Mouse (Mus musculus): Measurements from ENCODE around the gene Daam1. TPM values are rescaled to one million over a fixed set of nuclear protein-coding genes. Genes with fewer than 3 reads are reported as not detected.

Gene Daam1
- polyA plus RNA-seq, 1 experiment = 10.1 TPM

GRCm38 (mm10) chr12:71892996-71893605, 62.2 kb downstream of the Daam1 start:
- Histone ChIP-seq H3K79me2 (ENCODE audit: control insufficient read depth, insufficient read depth) (peaks cover 61% of the 10 kb centered on the region), H3K27me3 (ENCODE audit: control insufficient read depth, insufficient read depth, insufficient read length) (no peaks in the 10 kb centered on the region), H3K36me3 (ENCODE audit: control insufficient read depth, insufficient read depth) (no peaks in the 10 kb centered on the region), H3K4me2 (ENCODE audit: low read depth) (no peak overlapping the region), H3ac (ENCODE audit: control insufficient read depth, insufficient read length) (no peak overlapping the region), H3K4me3 (no peak overlapping the region)
- TF ChIP-seq CEBPB (IDR thresholded peaks at IDR 0.05; ENCODE audit: insufficient read depth, poor library complexity, severe bottlenecking) = no peak

- H3K27me3 ChIP-seq (ENCODE audit: control insufficient read depth, insufficient read depth, insufficient read length) = no peaks in the 10 kb centered on the region
- no peak overlapping the region for H3ac ChIP-seq (ENCODE audit: control insufficient read depth, insufficient read length)
- peaks cover 22% of the 10 kb centered on the region for H3K36me3 ChIP-seq (ENCODE audit: control insufficient read depth, insufficient read depth)
- no peak overlapping the region for H3K4me3 ChIP-seq
- TF ChIP-seq USF1 (IDR thresholded peaks at IDR 0.05; ENCODE audit: low read depth) (peak; percentile 94), POLR2AphosphoS2 (IDR thresholded peaks at IDR 0.05; ENCODE audit: insufficient read length, low read depth) (peak; percentile 35), POLR2A (IDR thresholded peaks at IDR 0.05; ENCODE audit: insufficient read length, low read depth) (peak; percentile 32), CEBPB (IDR thresholded peaks at IDR 0.05; ENCODE audit: insufficient read depth, poor library complexity, severe bottlenecking) (no peak), TCF12 (IDR thresholded peaks at IDR 0.05; ENCODE audit: insufficient read depth, poor library complexity, severe bottlenecking) (no peak)
- H3K79me2 ChIP-seq (ENCODE audit: control insufficient read depth, insufficient read depth) = peaks cover 38% of the 10 kb centered on the region
- peak overlapping the region; percentile 54 for H3K4me2 ChIP-seq (ENCODE audit: low read depth)
These were observed 67.4 kb downstream of the Daam1 start for GRCm38 (mm10) chr12:71898231-71898630.

GRCm38 (mm10) chr12:71898666-71899520, 68.0 kb downstream of the Daam1 start:
- no peaks in the 10 kb centered on the region for H3K27me3 ChIP-seq (ENCODE audit: control insufficient read depth, insufficient read depth, insufficient read length)
- no peak overlapping the region for H3ac ChIP-seq (ENCODE audit: control insufficient read depth, insufficient read length)
- no peak for TF ChIP-seq POLR2A (IDR thresholded peaks at IDR 0.05; ENCODE audit: insufficient read length, low read depth)
- TF ChIP-seq POLR2AphosphoS2 (IDR thresholded peaks at IDR 0.05; ENCODE audit: insufficient read length, low read depth) = no peak
- no peak for TF ChIP-seq TCF12 (IDR thresholded peaks at IDR 0.05; ENCODE audit: insufficient read depth, poor library complexity, severe bottlenecking)
- TF ChIP-seq MAX (IDR thresholded peaks at IDR 0.05; ENCODE audit: low read depth) = no peak
- no peak for TF ChIP-seq MYOD1 (IDR thresholded peaks at IDR 0.05; ENCODE audit: control insufficient read depth in 1 of 3, insufficient read length in 2 of 3, low read depth in 2 of 3)
- no peak for TF ChIP-seq E2F4 (IDR thresholded peaks at IDR 0.05; ENCODE audit: insufficient read depth)
- peak overlapping the region; percentile 54 for H3K4me2 ChIP-seq (ENCODE audit: low read depth)
- peaks cover 34% of the 10 kb centered on the region for H3K79me2 ChIP-seq (ENCODE audit: control insufficient read depth, insufficient read depth)
- H3K36me3 ChIP-seq (ENCODE audit: control insufficient read depth, insufficient read depth) = peaks cover 22% of the 10 kb centered on the region
- H3K4me3 ChIP-seq = no peak overlapping the region

GRCm38 (mm10) chr12:71899566-71899965, 68.7 kb downstream of the Daam1 start:
- no peak for TF ChIP-seq TCF12 (IDR thresholded peaks at IDR 0.05; ENCODE audit: insufficient read depth, poor library complexity, severe bottlenecking)
- TF ChIP-seq MYOD1 (IDR thresholded peaks at IDR 0.05; ENCODE audit: control insufficient read depth in 1 of 3, insufficient read length in 2 of 3, low read depth in 2 of 3) = no peak
- no peak for TF ChIP-seq SRF (IDR thresholded peaks at IDR 0.05; ENCODE audit: control insufficient read depth, insufficient read length, low read depth)
- H3ac ChIP-seq (ENCODE audit: control insufficient read depth, insufficient read length) = no peak overlapping the region
- H3K36me3 ChIP-seq (ENCODE audit: control insufficient read depth, insufficient read depth) = peaks cover 22% of the 10 kb centered on the region
- H3K27me3 ChIP-seq (ENCODE audit: control insufficient read depth, insufficient read depth, insufficient read length) = no peaks in the 10 kb centered on the region
- no peak overlapping the region for H3K4me3 ChIP-seq
- H3K79me2 ChIP-seq (ENCODE audit: control insufficient read depth, insufficient read depth) = peaks cover 34% of the 10 kb centered on the region
- peak overlapping the region; percentile 9 for H3K4me2 ChIP-seq (ENCODE audit: low read depth)

DNA sequence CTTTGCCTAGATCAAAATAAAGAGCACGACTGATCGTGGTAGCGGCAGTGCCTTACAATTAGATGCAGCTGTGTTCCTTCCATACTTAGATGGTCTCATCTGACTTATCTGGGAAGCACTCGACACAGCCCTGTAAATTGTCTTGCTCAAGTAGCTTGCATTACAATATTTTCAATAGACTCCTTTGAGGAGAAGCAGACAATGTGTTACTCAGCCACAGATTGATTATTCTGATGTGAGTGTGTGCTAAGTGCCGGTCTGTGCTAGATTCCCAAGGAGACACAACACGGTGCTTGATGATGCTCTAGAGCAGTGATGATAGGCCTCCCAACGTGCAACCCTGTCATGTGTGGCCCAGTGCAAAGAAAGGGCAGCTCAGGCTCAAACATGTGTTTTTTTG, 70.3 kb downstream of the Daam1 start:
- TF ChIP-seq MYOD1 (IDR thresholded peaks at IDR 0.05; ENCODE audit: control insufficient read depth in 1 of 3, insufficient read length in 2 of 3, low read depth in 2 of 3) = no peak
- no peak for TF ChIP-seq MYOG (IDR thresholded peaks at IDR 0.05; ENCODE audit: control insufficient read depth in 1 of 3, insufficient read depth in 1 of 3, insufficient read length in 2 of 3, low read depth in 2 of 3)
- TF ChIP-seq TCF12 (IDR thresholded peaks at IDR 0.05; ENCODE audit: insufficient read depth, poor library complexity, severe bottlenecking) = no peak
- no peak for TF ChIP-seq POLR2A (IDR thresholded peaks at IDR 0.05; ENCODE audit: insufficient read length, low read depth)
- TF ChIP-seq TCF3 (IDR thresholded peaks at IDR 0.05; ENCODE audit: insufficient read length, low read depth) = no peak
- TF ChIP-seq SRF (IDR thresholded peaks at IDR 0.05; ENCODE audit: control insufficient read depth, insufficient read length, low read depth) = no peak
- no peak for TF ChIP-seq E2F4 (IDR thresholded peaks at IDR 0.05; ENCODE audit: insufficient read depth)
- TF ChIP-seq USF1 (IDR thresholded peaks at IDR 0.05; ENCODE audit: low read depth) = no peak
- TF ChIP-seq CEBPB (IDR thresholded peaks at IDR 0.05; ENCODE audit: insufficient read depth, poor library complexity, severe bottlenecking) = no peak
- no peak for TF ChIP-seq MAX (IDR thresholded peaks at IDR 0.05; ENCODE audit: low read depth)
- TF ChIP-seq REST (IDR thresholded peaks at IDR 0.05; ENCODE audit: insufficient read depth, insufficient read length) = no peak
- TF ChIP-seq POLR2AphosphoS2 (IDR thresholded peaks at IDR 0.05; ENCODE audit: insufficient read length, low read depth) = no peak
- peaks cover 22% of the 10 kb centered on the region for H3K36me3 ChIP-seq (ENCODE audit: control insufficient read depth, insufficient read depth)

More for the DNA sequence above, 70.3 kb downstream of the Daam1 start:
- Histone ChIP-seq H3K4me3 (no peak overlapping the region), H3K79me2 (ENCODE audit: control insufficient read depth, insufficient read depth) (peaks cover 41% of the 10 kb centered on the region), H3K27me3 (ENCODE audit: control insufficient read depth, insufficient read depth, insufficient read length) (no peaks in the 10 kb centered on the region), H3K4me2 (ENCODE audit: low read depth) (no peak overlapping the region), H3ac (ENCODE audit: control insufficient read depth, insufficient read length) (no peak overlapping the region)
